Mouse (Mus musculus): ENCODE data around the gene Gm14190. TPM values are rescaled to one million over a fixed set of nuclear protein-coding genes. Genes with fewer than 3 reads are reported as not detected.
"Not testable (repeated sequence)": the region's sequence is repeated elsewhere in the genome, so short reads cannot be mapped to it uniquely, and the experiment has no call there.

Gm14190 gene
- polyA plus RNA-seq (2016; fragmentation: Nextera tagmentation; extraction: Ambion mirVana), result not detected in 2 replicates

GRCm38 (mm10) chr11:99690463-99690862, at the start of gene Gm14190:
TSS of gene Gm14190 (minus strand) at chr11:99690740.
- H3K27ac ChIP-seq, result no peak within 1 kb of the TSS
- no peak within 1 kb of the TSS for H3K4me3 ChIP-seq
- H3K4me1 ChIP-seq (replicated peaks), result no peaks in the 10 kb centered on the region
- 94% methylated on average over 1 of the region's 1 CpGs for WGBS
- no peaks in the 10 kb centered on the region for H3K9me3 ChIP-seq
- H3K36me3 ChIP-seq, result no peaks in the 10 kb centered on the region
- no peak for DNase-seq (ENCODE audit: low spot score)
- no peaks in the 10 kb centered on the region for H3K27me3 ChIP-seq (ENCODE audit: insufficient read depth, poor library complexity, severe bottlenecking)

- Histone ChIP-seq H3K27ac (no peak within 1 kb of the TSS), H3K27me3 (ENCODE audit: insufficient read depth, poor library complexity, severe bottlenecking) (no peaks in the 10 kb centered on the region), H3K4me3 (no peak within 1 kb of the TSS), H3K4me1 (replicated peaks) (no peaks in the 10 kb centered on the region), H3K36me3 (no peaks in the 10 kb centered on the region), H3K9me3 (no peaks in the 10 kb centered on the region)
- 80% methylated on average over 2 of the region's 2 CpGs for WGBS
- DNase-seq (ENCODE audit: low spot score), result no peak
These were observed 43.6 kb upstream of the Gm14190 start, which contains the start of gene Gm14180 for GRCm38 (mm10) chr11:99734190-99734589. TSS of gene Gm14180 (minus strand) at chr11:99734290.

DNA sequence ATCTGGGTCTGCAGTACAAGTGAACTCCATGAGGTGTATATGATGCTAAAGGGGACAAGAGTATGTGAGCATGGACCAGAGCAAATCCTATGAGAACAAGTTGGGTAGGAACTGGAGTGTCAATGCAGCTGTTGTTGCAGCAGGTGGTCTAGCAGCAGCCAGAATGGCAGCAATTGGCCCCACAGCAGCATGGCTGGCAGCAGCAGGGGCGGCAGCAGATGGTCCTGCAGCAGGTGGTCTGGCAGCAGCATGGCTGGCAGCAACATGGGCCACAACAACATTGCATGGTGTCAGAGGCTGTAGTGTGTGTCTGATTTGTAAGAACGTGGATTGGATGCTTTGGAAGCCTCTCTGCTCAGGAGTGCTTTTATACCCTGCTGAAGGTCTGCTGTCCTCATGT, 33.5 kb upstream of the Gm14190 start:
- Histone ChIP-seq H3K36me3 (no peaks in the 10 kb centered on the region), H3K4me1 (replicated peaks) (no peaks in the 10 kb centered on the region), H3K9me3 (no peaks in the 10 kb centered on the region), H3K4me3 (no peak overlapping the region), H3K27ac (no peak overlapping the region), H3K27me3 (ENCODE audit: insufficient read depth, poor library complexity, severe bottlenecking) (no peaks in the 10 kb centered on the region)
- 83% methylated on average over 2 of the region's 2 CpGs for WGBS
- DNase-seq (ENCODE audit: low spot score), result no peak

GRCm38 (mm10) chr11:99718759-99719158, 28.2 kb upstream of the Gm14190 start:
- no peaks in the 10 kb centered on the region for H3K27me3 ChIP-seq (ENCODE audit: insufficient read depth, poor library complexity, severe bottlenecking)
- H3K4me1 ChIP-seq (replicated peaks), result no peaks in the 10 kb centered on the region
- 92% methylated on average over 1 of the region's 1 CpGs for WGBS
- no peak for DNase-seq (ENCODE audit: low spot score)
- no peak overlapping the region for H3K27ac ChIP-seq
- no peaks in the 10 kb centered on the region for H3K36me3 ChIP-seq
- H3K9me3 ChIP-seq, result no peaks in the 10 kb centered on the region
- no peak overlapping the region for H3K4me3 ChIP-seq

- H3K27ac ChIP-seq; DNase-seq (ENCODE audit: low spot score); H3K36me3 ChIP-seq; H3K9me3 ChIP-seq; H3K4me3 ChIP-seq; H3K27me3 ChIP-seq (ENCODE audit: insufficient read depth, poor library complexity, severe bottlenecking); H3K4me1 ChIP-seq (replicated peaks): not testable (repeated sequence)
- WGBS, result 66% methylated on average over 1 of the region's 1 CpGs
These were observed 5.3 kb downstream of the Gm14190 start for GRCm38 (mm10) chr11:99685235-99685634.

GRCm38 (mm10) chr11:99683481-99683880, 7.1 kb downstream of the Gm14190 start:
- WGBS, result 91% methylated on average over 2 of the region's 2 CpGs
- H3K27ac ChIP-seq, result no peak overlapping the region
- no peaks in the 10 kb centered on the region for H3K4me1 ChIP-seq (replicated peaks)
- DNase-seq (ENCODE audit: low spot score), result no peak
- no peak overlapping the region for H3K4me3 ChIP-seq
- H3K36me3 ChIP-seq, result no peaks in the 10 kb centered on the region
- no peaks in the 10 kb centered on the region for H3K27me3 ChIP-seq (ENCODE audit: insufficient read depth, poor library complexity, severe bottlenecking)
- no peaks in the 10 kb centered on the region for H3K9me3 ChIP-seq

DNA sequence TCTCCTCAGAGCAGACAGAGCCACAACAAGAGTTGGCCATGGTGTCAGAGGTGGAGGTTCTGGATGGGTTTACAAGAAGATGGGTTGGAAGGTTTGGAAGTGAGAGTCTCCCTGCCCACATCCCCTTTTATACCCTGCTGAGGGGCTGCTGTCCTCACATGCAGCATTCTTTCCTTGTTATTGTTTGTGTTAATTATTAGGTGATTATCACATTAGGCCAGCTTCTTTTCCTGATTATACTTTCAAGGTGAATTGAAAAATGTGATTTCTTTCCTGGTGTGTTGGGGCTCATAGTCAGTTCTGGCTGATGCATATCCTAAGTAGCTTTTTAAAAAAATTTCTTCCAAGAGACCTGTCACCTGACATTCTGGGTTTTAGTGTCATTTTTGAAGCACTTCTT, 24.7 kb downstream of the Gm14190 start, which contains the start of gene Krtap4-6:
Krtap4-6 (minus strand) TSS at position 101 of the 400 bp plus-strand sequence.
- DNase-seq (ENCODE audit: low spot score), result no peak
- H3K27ac ChIP-seq, result no peak within 1 kb of the TSS
- no peaks in the 10 kb centered on the region for H3K4me1 ChIP-seq (replicated peaks)

GRCm38 (mm10) chr11:99662802-99663201, 27.7 kb downstream of the Gm14190 start:
- no peak overlapping the region for H3K4me3 ChIP-seq
- H3K36me3 ChIP-seq, result no peaks in the 10 kb centered on the region
- no peaks in the 10 kb centered on the region for H3K27me3 ChIP-seq (ENCODE audit: insufficient read depth, poor library complexity, severe bottlenecking)
- DNase-seq (ENCODE audit: low spot score), result no peak
- H3K9me3 ChIP-seq, result 0 out of 2 replicates have a peak, but pooled peaks cover 2% of the 10 kb centered on the region
- 89% methylated on average over 10 of the region's 10 CpGs for WGBS
- no peak overlapping the region for H3K27ac ChIP-seq
- H3K4me1 ChIP-seq (replicated peaks), result no peaks in the 10 kb centered on the region

More for the DNA sequence above, 24.7 kb downstream of the Gm14190 start, which contains the start of gene Krtap4-6:
- Histone ChIP-seq H3K9me3 (0 out of 2 replicates have a peak, but pooled peaks cover 2% of the 10 kb centered on the region), H3K4me3 (no peak within 1 kb of the TSS), H3K27me3 (ENCODE audit: insufficient read depth, poor library complexity, severe bottlenecking) (no peaks in the 10 kb centered on the region), H3K36me3 (no peaks in the 10 kb centered on the region)

- Histone ChIP-seq H3K27ac (no peak overlapping the region), H3K36me3 (no peaks in the 10 kb centered on the region), H3K27me3 (ENCODE audit: insufficient read depth, poor library complexity, severe bottlenecking) (no peaks in the 10 kb centered on the region), H3K4me1 (replicated peaks) (0 out of 2 replicates have a peak, but pooled peaks cover 3% of the 10 kb centered on the region), H3K9me3 (no peaks in the 10 kb centered on the region), H3K4me3 (no peak overlapping the region)
- no peak for DNase-seq (ENCODE audit: low spot score)
- 89% methylated on average over 4 of the region's 4 CpGs for WGBS
These were observed 31.3 kb downstream of the Gm14190 start for GRCm38 (mm10) chr11:99659256-99659655.

DNA sequence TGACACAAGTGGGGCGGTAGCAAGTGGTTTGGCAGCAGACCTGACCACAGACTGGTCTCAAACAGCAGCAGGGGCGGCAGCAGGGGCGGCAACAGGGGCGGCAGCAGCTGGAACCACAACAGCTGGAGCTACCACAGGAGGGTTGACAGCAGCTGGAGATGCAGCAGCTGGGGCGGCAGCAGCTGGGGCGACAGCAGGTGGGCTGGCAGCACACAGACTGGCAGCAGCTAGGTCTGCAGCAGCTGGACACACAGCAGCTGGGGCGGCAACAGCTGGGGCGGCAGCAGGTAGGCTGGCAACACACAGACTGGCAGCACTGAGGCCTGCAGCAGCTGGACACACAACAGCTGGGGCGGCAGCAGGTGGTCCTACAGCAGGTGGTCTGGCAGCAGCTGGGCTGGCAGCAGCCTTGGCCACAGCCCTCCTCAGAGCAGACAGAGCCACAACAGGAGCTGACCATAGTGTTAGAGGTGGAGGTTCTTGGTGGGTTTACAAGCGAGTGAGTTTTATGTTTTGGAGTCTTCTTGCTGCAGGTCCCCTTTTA, 32.0 kb downstream of the Gm14190 start, which contains the start of gene Gm11563:
Gm11563 (minus strand) TSS at position 494 of the 544 bp plus-strand sequence.
- not testable (repeated sequence) for H3K4me1 ChIP-seq (replicated peaks); H3K27me3 ChIP-seq (ENCODE audit: insufficient read depth, poor library complexity, severe bottlenecking); H3K36me3 ChIP-seq; H3K27ac ChIP-seq; H3K4me3 ChIP-seq; DNase-seq (ENCODE audit: low spot score); H3K9me3 ChIP-seq
- 68% methylated on average over 10 of the region's 10 CpGs for WGBS

- 47% methylated on average over 5 of the region's 5 CpGs for WGBS
- no peaks in the 10 kb centered on the region for H3K27me3 ChIP-seq (ENCODE audit: insufficient read depth, poor library complexity, severe bottlenecking)
- H3K27ac ChIP-seq, result no peak overlapping the region
- DNase-seq (ENCODE audit: low spot score), result no peak
- H3K4me1 ChIP-seq (replicated peaks), result 0 out of 2 replicates have a peak, but pooled peaks cover 3% of the 10 kb centered on the region
- no peak overlapping the region for H3K4me3 ChIP-seq
- H3K9me3 ChIP-seq, result no peaks in the 10 kb centered on the region
- H3K36me3 ChIP-seq, result no peaks in the 10 kb centered on the region
These were observed 33.5 kb downstream of the Gm14190 start for GRCm38 (mm10) chr11:99657051-99657450.

GRCm38 (mm10) chr11:99650136-99650535, 40.4 kb downstream of the Gm14190 start, which contains the start of gene Gm11555:
TSS of gene Gm11555 (minus strand) at chr11:99650236.
- Histone ChIP-seq H3K36me3 (no peaks in the 10 kb centered on the region), H3K27ac (no peak within 1 kb of the TSS), H3K4me1 (replicated peaks) (no peaks in the 10 kb centered on the region), H3K4me3 (no peak within 1 kb of the TSS), H3K9me3 (no peaks in the 10 kb centered on the region), H3K27me3 (ENCODE audit: insufficient read depth, poor library complexity, severe bottlenecking) (no peaks in the 10 kb centered on the region)
- 83% methylated on average over 2 of the region's 2 CpGs for WGBS
- no peak for DNase-seq (ENCODE audit: low spot score)

GRCm38 (mm10) chr11:99646444-99646843, 44.1 kb downstream of the Gm14190 start:
- Histone ChIP-seq H3K4me1 (replicated peaks) (no peaks in the 10 kb centered on the region), H3K9me3 (no peaks in the 10 kb centered on the region), H3K27ac (no peak overlapping the region), H3K36me3 (no peaks in the 10 kb centered on the region), H3K4me3 (no peak overlapping the region), H3K27me3 (ENCODE audit: insufficient read depth, poor library complexity, severe bottlenecking) (no peaks in the 10 kb centered on the region)
- WGBS, result 90% methylated on average over 15 of the region's 15 CpGs
- DNase-seq (ENCODE audit: low spot score), result no peak

Data from hindbrain, embryonic 10.5 days (tissue).